Mouse (Mus musculus): Measurements from ENCODE around the gene Selenow. TPM values are rescaled to one million over a fixed set of nuclear protein-coding genes. Genes with fewer than 3 reads are reported as not detected.

Gene Selenow
- total RNA-seq, 2 experiments from 2014 or later = 1,721 to 1,761 TPM

DNA sequence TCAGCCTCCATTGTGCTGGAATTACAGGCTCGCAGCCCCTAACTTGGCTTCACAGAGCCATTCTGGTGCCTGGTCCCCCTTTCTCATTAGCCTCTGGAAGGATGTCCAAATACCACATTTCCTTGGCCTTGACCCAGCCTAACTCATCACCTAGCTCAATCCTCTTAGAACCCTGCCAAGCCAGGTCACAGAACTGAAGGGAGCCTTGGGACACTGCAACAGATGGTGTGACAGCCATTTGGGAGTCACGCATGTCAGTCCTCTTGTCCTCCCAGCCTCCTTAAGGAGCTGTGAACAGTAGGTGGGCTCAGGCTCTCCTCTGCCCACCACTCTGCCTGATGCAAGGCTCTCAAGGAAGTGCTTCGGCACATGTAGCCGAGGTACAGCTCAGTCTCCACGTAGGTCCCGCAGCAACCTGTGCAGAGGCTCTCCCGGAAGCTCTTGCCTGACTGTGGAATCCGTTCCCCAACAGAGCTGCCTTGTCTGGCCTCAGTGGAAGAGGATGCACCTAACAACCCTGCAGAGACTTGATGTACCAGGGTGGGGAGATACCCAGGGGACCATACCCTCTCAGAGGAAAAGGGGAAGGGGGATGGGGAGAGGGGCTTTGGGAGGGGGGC, 14.1 kb downstream of the Selenow start:
- no peak for DNase-seq (ENCODE audit: low spot score in 2 of 2)

DNA sequence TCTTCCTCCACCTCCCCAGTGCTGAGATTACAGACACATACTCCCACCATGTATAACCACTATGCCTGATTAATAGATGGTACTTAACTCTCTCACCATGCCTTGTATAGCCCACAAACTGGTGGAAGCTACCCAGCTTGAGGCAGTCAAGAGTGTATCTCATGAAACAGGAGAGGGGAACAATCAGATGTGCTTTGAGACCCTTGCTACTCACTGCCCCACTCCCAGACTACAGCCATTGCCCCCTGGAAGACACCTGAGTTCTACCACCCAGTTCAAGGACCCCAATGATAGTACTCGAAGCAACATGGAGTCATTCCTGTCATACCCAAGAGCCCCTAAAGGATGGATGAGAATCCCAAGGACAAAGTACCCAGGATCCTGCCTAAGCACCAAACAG, 15.6 kb downstream of the Selenow start:
- no peak for DNase-seq (ENCODE audit: low spot score in 2 of 2)

DNA sequence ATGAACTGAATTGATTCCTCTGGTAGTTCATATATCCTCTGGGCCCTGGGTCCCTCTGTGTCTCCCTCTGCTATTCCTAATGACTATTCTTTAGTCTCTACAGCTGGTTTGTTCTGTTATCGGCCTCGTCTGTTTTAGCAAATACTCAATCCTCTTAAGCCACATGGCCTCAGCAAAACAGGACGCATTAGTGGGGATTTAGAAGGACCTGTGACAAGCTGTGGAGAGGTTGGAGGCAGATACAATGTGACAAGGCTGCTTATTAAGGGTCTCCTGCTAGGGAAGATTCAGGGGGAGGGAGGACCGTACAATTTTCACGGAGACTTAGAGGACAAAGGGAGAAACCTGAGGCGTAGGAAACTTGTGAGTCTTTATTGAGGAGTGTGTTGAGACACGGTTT, 16.3 kb downstream of the Selenow start:
- no peak for DNase-seq (ENCODE audit: low spot score in 2 of 2)

DNA sequence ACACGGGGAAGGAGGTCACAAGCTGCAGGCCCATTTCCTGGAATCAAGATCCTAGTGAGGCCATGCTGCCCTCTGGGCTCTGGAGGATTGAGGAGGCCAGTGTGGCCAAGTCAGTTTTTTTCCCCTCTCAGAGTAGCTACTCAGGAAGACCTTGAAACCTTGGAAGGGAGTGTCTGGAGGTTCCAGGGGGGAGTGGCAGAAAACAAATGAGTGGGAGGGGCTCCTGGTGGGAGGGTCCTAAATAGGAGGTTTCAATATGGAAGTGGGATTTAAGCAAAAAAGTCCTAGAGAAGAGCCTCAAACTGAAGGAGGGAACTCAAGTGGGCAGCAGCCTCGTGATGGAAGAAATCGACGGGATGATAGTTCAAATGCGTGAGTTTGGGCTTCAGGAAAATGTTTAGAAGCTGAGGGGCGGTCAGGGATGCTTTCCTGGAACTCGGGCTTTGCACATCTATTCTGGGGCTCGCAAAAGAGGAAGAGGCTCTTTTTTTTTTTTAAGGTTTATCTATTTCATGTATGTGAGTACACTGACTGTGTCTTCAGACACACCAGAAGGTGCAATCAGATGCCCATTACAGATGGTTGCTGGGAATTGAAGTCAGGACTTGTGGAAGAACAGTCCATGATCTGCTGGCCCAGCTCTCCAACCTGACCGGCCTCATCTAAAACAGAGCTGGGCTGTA, 20.7 kb downstream of the Selenow start:
- DNase-seq (ENCODE audit: low spot score in 2 of 2) = no peak

DNA sequence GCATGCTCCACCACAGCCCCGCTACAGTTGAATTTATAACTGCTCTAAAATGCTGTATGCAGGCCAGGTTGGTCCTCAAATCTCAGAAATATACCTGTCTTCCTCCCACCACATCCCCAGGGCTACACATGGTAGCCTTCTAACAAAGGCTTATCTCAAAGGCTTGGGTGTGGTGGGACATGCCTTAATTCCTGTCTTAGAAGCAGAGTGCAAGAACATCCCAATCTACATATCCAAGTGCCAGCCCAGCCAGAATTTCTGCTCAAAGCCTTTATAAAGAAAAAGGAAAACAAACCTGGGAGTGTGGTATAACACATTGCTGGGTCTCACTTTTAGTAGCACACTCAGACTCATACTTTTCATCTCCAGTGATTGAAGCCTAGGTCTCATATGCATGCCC, 28.0 kb downstream of the Selenow start:
- DNase-seq (ENCODE audit: low spot score in 2 of 2) = no peak

DNA sequence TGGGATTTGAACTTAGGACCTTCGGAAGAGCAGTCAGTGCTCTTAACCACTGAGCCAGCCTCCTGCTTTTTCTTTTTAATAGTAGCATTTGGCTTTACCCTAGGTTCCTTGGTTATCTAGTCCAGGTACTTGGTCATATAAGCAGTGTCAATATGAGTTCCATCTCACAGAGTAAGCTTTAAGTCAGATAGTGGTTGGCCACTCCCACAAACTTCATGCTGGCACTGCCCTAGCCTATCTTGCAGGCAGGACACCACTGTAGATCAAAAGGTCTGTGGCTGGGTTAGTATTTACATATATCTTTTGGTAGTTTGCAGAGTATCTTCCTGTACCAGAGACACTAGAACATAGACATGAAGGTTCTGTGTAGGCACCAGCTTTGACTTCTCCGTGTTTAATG, 38.1 kb downstream of the Selenow start:
- DNase-seq (ENCODE audit: low spot score in 2 of 2) = no peak

DNA sequence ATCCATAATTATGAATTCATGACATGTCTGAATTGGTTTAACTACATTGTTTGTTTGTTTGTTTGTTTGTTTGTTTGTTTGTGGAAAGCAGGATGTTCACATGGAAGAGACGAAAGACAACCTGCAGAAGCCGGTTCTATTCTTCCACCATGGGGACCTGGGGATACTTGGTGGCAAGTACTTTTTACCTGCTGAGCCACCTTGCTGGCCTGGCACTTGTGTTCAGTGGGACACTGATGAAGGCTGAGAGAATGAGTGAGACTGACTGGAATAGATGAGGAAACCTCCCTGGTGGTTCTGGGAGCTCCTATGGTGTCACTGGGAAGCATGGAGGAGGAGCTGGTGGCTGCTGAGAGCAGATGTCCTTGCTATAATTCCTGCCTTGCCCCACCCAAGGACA, 39.9 kb downstream of the Selenow start, which contains the start of gene Crxos:
Crxos (plus strand) TSS at position 301 of the 400 bp plus-strand sequence.
- DNase-seq (ENCODE audit: low spot score in 2 of 2) = no peak

DNA sequence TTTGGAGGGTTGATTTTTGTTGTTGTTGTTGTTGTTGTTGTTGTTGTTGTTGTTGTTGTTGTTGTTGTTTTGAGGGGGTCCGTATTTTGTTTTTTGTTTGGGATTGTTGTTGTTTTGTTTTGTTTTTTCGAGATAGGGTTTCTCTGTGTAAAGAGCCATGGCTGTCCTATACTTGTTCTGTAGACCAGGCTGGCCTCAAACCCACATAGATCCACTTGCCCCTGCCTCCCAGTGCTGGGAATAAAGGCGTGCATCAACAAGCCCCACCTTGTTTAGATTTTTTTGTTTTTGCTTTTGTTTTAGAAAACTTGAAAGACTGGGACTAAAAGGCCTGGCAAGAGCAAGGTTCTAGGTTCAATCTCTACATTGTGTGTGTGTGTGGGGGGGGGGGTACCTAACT, 40.4 kb downstream of the Selenow start:
- DNase-seq (ENCODE audit: low spot score in 2 of 2) = no peak

DNA sequence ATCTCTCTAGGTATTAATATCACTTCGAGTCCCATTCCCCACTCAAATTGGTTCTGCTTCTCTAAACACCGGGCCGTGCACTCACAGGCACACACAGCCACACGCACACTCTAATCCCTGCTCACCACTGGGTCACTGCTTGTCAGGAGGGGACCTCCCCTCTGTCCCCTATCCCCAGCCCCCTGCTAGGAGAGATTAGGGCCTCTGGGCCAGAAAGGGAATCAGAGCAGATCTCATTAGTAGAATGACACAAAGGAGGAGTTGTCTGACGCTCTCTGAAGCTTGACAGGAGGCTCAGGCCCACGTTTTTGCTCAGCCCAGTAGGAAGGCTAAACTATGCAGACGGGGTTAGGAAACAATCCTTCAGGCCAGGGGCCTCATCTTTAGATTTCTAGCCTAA, 40.8 kb downstream of the Selenow start:
- DNase-seq (ENCODE audit: low spot score in 2 of 2) = no peak

DNA sequence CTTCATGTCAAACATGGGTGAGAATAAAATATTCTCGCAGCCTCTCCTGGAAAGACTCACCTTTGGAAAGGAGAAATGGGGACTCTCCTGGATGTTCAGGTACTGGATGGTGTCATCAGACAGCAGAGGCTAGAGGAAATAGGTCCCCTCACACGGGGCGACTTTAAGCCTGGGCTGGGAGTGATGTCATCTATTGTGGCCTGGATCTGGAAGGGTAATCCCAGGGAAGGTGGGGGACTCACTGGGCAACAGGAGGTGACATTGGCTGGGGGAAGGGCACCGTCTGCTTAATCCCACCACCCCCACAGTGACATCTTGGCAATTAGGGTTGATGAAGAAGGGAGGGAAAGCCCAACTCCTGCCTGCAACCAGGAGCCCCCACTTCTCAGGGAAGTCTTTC, 42.4 kb downstream of the Selenow start, which contains the start of gene Crx:
Crx (minus strand) TSS at position 213 of the 400 bp plus-strand sequence.
- no peak for DNase-seq (ENCODE audit: low spot score in 2 of 2)

Other genes starting within 250 kb of the Selenow start
- gene Obox5, start 172.3 kb downstream of the Selenow start, total RNA-seq (2021) = not detected
- gene Obox6, start 82.7 kb downstream of the Selenow start, total RNA-seq (2021) = not detected
- gene Crx, start 42.4 kb downstream of the Selenow start, total RNA-seq (2021) = not detected
- gene Crxos, start 39.8 kb downstream of the Selenow start, total RNA-seq (2021) = under 1 TPM in 1 of 2 experiments, not detected in 1; 0.16 TPM
- gene Nop53, start 23.7 kb upstream of the Selenow start, total RNA-seq (2021) = 100 to 1,000 TPM; 109 to 115 TPM
- gene Ehd2, start 45.2 kb upstream of the Selenow start, total RNA-seq (2021) = 1 to 10 TPM; 7.0 to 9.3 TPM
- gene Bicra, start 125.5 kb upstream of the Selenow start, total RNA-seq (2021) = 10 to 100 TPM; 18.7 to 19.4 TPM
- gene Zfp541, start 139.4 kb upstream of the Selenow start, total RNA-seq (2021) = under 1 TPM; 0.46 to 0.50 TPM
- 100 to 1,000 TPM; 240 to 259 TPM for gene Napa, start 176.1 kb upstream of the Selenow start, total RNA-seq (2021)
- gene Kptn, start 197.5 kb upstream of the Selenow start, total RNA-seq (2021) = 10 to 100 TPM; 30.3 to 38.6 TPM
- 100 to 1,000 TPM; 335 to 349 TPM for gene Slc8a2, start 207.4 kb upstream of the Selenow start, total RNA-seq (2021)

Data from layer of hippocampus, postnatal 14 days (tissue).